Mouse (Mus musculus): ENCODE results near the gene Coq2.

GRCm38 (mm10) chr5:100638483-100638882, 36.5 kb downstream of the Coq2 start:
- TF ChIP-seq POLR2A (IDR thresholded peaks at IDR 0.05; ENCODE audit: borderline replicate concordance, control insufficient read depth, low read depth, low read length): no peak
- no peak for TF ChIP-seq CTCF (IDR thresholded peaks at IDR 0.05; ENCODE audit: control insufficient read depth, insufficient read depth, low read length)

Data from bone marrow, adult 2 months (tissue).